Mouse (Mus musculus): Measurements from ENCODE around the gene Serinc5. TPM values are rescaled to one million over a fixed set of nuclear protein-coding genes. Genes with fewer than 3 reads are reported as not detected.

Gene Serinc5
- polyA plus RNA-seq, 1 experiment from 2014 or later: 7.0 TPM

DNA sequence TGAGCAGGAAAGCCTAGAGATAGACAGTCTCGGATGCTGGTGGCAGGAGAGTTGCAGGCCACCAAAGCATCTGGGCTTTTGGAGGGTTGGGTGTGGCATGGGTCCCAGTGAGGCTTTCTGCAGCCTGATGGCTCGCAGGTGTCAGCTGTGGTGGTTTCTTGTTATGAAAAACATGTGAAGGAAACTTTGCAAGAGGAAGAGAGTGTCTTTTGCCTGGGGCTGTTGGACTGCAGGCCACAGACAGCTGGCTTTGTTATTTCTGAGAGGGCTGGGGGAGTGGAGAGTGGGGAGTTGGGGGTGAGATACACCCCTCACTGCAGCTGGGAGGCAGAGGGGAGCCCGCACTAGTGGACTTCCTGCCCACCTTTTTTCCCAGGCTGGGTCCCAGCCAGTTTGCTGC lies 127.9 kb downstream of the Serinc5 start:
- H3K27me3 ChIP-seq (ENCODE audit: control insufficient read depth, insufficient read depth, low read length): no peaks in the 10 kb centered on the region
- H3K27ac ChIP-seq (replicated peaks; ENCODE audit: low read depth, low read length): no peak overlapping the region
- DNase-seq (ENCODE audit: low spot score) (no peak), ATAC-seq (ENCODE audit: insufficient number of reproducible peaks, low FRiP score, low TSS enrichment, low read depth) (no peak)
- no peaks in the 10 kb centered on the region for H3K9me3 ChIP-seq (ENCODE audit: control insufficient read depth, low read length)
- no peaks in the 10 kb centered on the region for H3K4me1 ChIP-seq (ENCODE audit: control insufficient read depth, insufficient read depth, low read length)
- no peak overlapping the region for H3K9ac ChIP-seq (ENCODE audit: low read length)
- H3K36me3 ChIP-seq (ENCODE audit: control insufficient read depth, insufficient read depth, low read length): no peaks in the 10 kb centered on the region
- WGBS: 62% methylated on average over 3 of the region's 3 CpGs
- H3K4me3 ChIP-seq (ENCODE audit: low read depth, low read length): no peak overlapping the region
- no peak overlapping the region for H3K4me2 ChIP-seq (ENCODE audit: low read depth, severe bottlenecking)

- no peaks in the 10 kb centered on the region for H3K4me1 ChIP-seq (ENCODE audit: control insufficient read depth, insufficient read depth, low read length)
- H3K4me2 ChIP-seq (ENCODE audit: low read depth, severe bottlenecking): no peak overlapping the region
- DNase-seq (ENCODE audit: low spot score) (no peak), ATAC-seq (ENCODE audit: insufficient number of reproducible peaks, low FRiP score, low TSS enrichment, low read depth) (no peak)
- 86% methylated on average over 3 of the region's 3 CpGs for WGBS
- no peak overlapping the region for H3K4me3 ChIP-seq (ENCODE audit: low read depth, low read length)
- H3K27me3 ChIP-seq (ENCODE audit: control insufficient read depth, insufficient read depth, low read length): no peaks in the 10 kb centered on the region
- H3K36me3 ChIP-seq (ENCODE audit: control insufficient read depth, insufficient read depth, low read length): no peaks in the 10 kb centered on the region
- no peaks in the 10 kb centered on the region for H3K9me3 ChIP-seq (ENCODE audit: control insufficient read depth, low read length)
- no peak overlapping the region for H3K9ac ChIP-seq (ENCODE audit: low read length)
- no peak overlapping the region for H3K27ac ChIP-seq (replicated peaks; ENCODE audit: low read depth, low read length)
Observed at GRCm38 (mm10) chr13:92739858-92740257, 129.0 kb downstream of the Serinc5 start.

GRCm38 (mm10) chr13:92740671-92741270 lies 129.9 kb downstream of the Serinc5 start:
- Histone ChIP-seq H3K9ac (ENCODE audit: low read length) (no peak overlapping the region), H3K36me3 (ENCODE audit: control insufficient read depth, insufficient read depth, low read length) (no peaks in the 10 kb centered on the region), H3K27me3 (ENCODE audit: control insufficient read depth, insufficient read depth, low read length) (no peaks in the 10 kb centered on the region), H3K4me2 (ENCODE audit: low read depth, severe bottlenecking) (no peak overlapping the region), H3K4me3 (ENCODE audit: low read depth, low read length) (no peak overlapping the region), H3K9me3 (ENCODE audit: control insufficient read depth, low read length) (no peaks in the 10 kb centered on the region), H3K27ac (replicated peaks; ENCODE audit: low read depth, low read length) (no peak overlapping the region), H3K4me1 (ENCODE audit: control insufficient read depth, insufficient read depth, low read length) (no peaks in the 10 kb centered on the region)
- DNase-seq (ENCODE audit: low spot score) (peak; percentile 46), ATAC-seq (ENCODE audit: insufficient number of reproducible peaks, low FRiP score, low TSS enrichment, low read depth) (no peak; the same call in 1 of the 2 replicates)
- 9% methylated on average over 2 of the region's 2 CpGs for WGBS

GRCm38 (mm10) chr13:92742886-92743285 lies 132.0 kb downstream of the Serinc5 start:
- H3K27ac ChIP-seq (replicated peaks; ENCODE audit: low read depth, low read length): no peak overlapping the region
- H3K27me3 ChIP-seq (ENCODE audit: control insufficient read depth, insufficient read depth, low read length): no peaks in the 10 kb centered on the region
- DNase-seq (ENCODE audit: low spot score) (no peak), ATAC-seq (ENCODE audit: insufficient number of reproducible peaks, low FRiP score, low TSS enrichment, low read depth) (no peak)
- 88% methylated on average over 4 of the region's 4 CpGs for WGBS
- H3K4me3 ChIP-seq (ENCODE audit: low read depth, low read length): no peak overlapping the region
- no peaks in the 10 kb centered on the region for H3K4me1 ChIP-seq (ENCODE audit: control insufficient read depth, insufficient read depth, low read length)
- H3K9ac ChIP-seq (ENCODE audit: low read length): no peak overlapping the region
- H3K36me3 ChIP-seq (ENCODE audit: control insufficient read depth, insufficient read depth, low read length): no peaks in the 10 kb centered on the region
- H3K4me2 ChIP-seq (ENCODE audit: low read depth, severe bottlenecking): no peak overlapping the region
- H3K9me3 ChIP-seq (ENCODE audit: control insufficient read depth, low read length): no peaks in the 10 kb centered on the region

DNA sequence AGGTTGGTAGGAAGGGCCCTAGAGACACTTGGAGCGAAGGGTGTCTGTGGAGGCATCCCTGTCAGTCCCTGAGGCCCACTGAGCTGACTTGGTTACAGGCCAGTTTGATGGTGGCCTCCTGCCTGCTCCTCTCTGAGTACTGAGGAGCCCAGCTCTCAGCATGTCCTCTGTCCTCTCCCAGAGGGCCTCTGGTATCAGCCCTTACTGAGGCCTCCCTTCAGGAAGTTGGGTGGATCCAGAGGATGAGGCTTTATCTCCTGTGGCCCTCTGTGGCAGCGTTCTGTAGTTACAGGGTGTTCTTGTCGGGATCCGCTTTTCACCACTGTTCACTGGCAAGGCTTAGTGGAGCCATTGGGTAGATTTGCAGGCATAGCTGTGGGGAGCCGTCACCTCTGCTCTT lies 132.4 kb downstream of the Serinc5 start:
- no peaks in the 10 kb centered on the region for H3K9me3 ChIP-seq (ENCODE audit: control insufficient read depth, low read length)
- no peak overlapping the region for H3K4me2 ChIP-seq (ENCODE audit: low read depth, severe bottlenecking)
- H3K4me1 ChIP-seq (ENCODE audit: control insufficient read depth, insufficient read depth, low read length): no peaks in the 10 kb centered on the region
- WGBS: 72% methylated on average over 5 of the region's 5 CpGs
- H3K4me3 ChIP-seq (ENCODE audit: low read depth, low read length): no peak overlapping the region
- DNase-seq (ENCODE audit: low spot score): no peak
- ATAC-seq (ENCODE audit: insufficient number of reproducible peaks, low FRiP score, low TSS enrichment, low read depth): no peak
- H3K9ac ChIP-seq (ENCODE audit: low read length): no peak overlapping the region
- no peaks in the 10 kb centered on the region for H3K27me3 ChIP-seq (ENCODE audit: control insufficient read depth, insufficient read depth, low read length)
- no peaks in the 10 kb centered on the region for H3K36me3 ChIP-seq (ENCODE audit: control insufficient read depth, insufficient read depth, low read length)
- H3K27ac ChIP-seq (replicated peaks; ENCODE audit: low read depth, low read length): no peak overlapping the region

DNA sequence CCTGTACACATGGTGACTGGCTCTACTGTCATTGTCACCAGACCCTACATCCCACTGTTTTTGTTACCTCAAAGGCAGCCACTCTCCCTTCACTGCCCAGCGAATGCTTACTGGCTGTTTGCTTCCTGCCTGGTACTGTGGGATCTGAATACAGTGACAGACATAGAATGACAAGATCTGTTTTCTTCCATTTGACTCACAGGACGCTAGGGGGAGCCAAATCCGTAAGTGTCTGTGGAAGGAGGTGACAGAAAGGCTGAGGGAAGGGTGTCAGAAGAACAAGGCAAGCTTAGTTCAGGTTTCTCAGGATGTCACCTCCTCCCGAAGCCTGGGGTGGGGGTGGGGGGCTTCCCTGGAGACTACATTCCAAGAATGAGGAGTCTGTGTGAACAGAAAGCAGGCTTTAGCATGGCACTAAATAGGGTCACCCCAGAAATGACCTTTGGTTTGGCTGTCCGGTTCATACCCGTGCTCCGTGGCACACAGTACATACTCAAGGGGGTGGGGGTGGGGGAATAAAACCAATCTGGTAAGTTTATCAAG lies 140.2 kb downstream of the Serinc5 start:
- ATAC-seq (ENCODE audit: insufficient number of reproducible peaks, low FRiP score, low TSS enrichment, low read depth): 0 out of 2 replicates have a peak, but pooled peaks have one; percentile 58
- H3K4me3 ChIP-seq (ENCODE audit: low read depth, low read length): no peak overlapping the region
- H3K27ac ChIP-seq (replicated peaks; ENCODE audit: low read depth, low read length): no peak overlapping the region
- no peaks in the 10 kb centered on the region for H3K36me3 ChIP-seq (ENCODE audit: control insufficient read depth, insufficient read depth, low read length)
- WGBS: 20% methylated on average over 7 of the region's 7 CpGs
- no peaks in the 10 kb centered on the region for H3K4me1 ChIP-seq (ENCODE audit: control insufficient read depth, insufficient read depth, low read length)
- H3K4me2 ChIP-seq (ENCODE audit: low read depth, severe bottlenecking): no peak overlapping the region
- H3K9ac ChIP-seq (ENCODE audit: low read length): no peak overlapping the region
- no peaks in the 10 kb centered on the region for H3K9me3 ChIP-seq (ENCODE audit: control insufficient read depth, low read length)
- H3K27me3 ChIP-seq (ENCODE audit: control insufficient read depth, insufficient read depth, low read length): no peaks in the 10 kb centered on the region
- DNase-seq (ENCODE audit: low spot score): peak; percentile 77

DNA sequence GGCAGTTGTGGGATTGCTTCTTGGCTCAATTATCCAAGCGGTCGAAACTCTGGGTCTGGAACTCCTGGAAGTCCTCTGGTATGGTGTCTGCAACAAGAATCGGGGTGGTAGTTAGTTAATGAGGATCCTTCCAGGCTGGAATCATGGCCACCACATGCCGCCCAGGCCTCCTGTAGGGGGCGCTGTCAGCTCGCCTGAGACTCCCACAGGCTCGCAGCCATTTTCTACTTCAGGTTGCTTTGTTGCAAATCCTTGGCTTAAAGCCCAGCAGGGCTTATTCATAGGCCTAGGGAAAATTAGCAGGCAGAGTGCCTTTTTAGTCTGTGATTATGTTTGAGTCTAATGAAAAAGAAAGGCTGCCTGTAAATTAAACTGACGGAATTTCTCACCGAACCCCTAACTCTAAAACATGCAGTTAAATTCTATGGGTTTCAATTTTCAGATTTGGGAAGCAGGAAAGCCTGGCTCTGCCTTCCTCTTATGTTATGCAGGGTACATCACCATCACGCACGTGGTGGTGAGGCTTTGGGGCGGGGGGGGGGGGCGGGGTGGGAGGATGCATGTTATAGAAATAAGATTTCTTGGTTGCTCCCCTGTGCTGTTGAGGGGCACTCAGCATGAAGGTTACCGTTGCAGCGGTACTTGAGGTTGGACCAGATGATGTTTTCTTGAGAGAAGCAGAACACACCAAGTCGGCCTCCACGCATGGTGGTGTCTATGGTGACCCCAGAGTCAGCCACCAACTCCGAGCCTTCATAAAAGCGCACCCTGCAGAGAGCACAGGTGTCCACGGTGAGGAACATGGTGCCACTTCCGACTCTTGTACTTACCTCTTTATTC lies 141.1 kb downstream of the Serinc5 start:
- Histone ChIP-seq H3K9me3 (ENCODE audit: control insufficient read depth, low read length) (no peaks in the 10 kb centered on the region), H3K27ac (replicated peaks; ENCODE audit: low read depth, low read length) (no peak overlapping the region), H3K4me2 (ENCODE audit: low read depth, severe bottlenecking) (no peak overlapping the region), H3K4me1 (ENCODE audit: control insufficient read depth, insufficient read depth, low read length) (no peaks in the 10 kb centered on the region), H3K27me3 (ENCODE audit: control insufficient read depth, insufficient read depth, low read length) (no peaks in the 10 kb centered on the region), H3K4me3 (ENCODE audit: low read depth, low read length) (no peak overlapping the region), H3K36me3 (ENCODE audit: control insufficient read depth, insufficient read depth, low read length) (no peaks in the 10 kb centered on the region), H3K9ac (ENCODE audit: low read length) (no peak overlapping the region)
- ATAC-seq (ENCODE audit: insufficient number of reproducible peaks, low FRiP score, low TSS enrichment, low read depth): no peak
- WGBS: 64% methylated on average over 21 of the region's 21 CpGs
- peak; percentile 88 for DNase-seq (ENCODE audit: low spot score)

DNA sequence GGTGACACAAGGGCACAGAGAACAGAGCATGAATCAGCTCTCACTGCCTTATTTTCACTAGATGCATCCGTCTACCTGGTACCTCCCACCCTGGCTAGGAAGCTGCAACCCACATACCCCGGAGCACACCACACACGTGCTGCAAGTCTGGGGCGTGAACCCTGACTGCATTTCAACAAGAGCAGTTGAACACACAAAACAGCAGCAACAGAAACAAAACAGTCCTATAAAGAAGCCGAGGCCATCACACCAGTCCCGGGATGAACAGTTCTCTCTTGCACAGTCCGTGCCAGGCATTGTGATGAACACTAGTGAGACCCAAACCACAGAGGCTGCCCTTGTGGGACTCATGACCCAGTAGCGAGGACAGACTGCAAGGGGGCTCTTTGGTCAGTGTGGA lies 142.8 kb downstream of the Serinc5 start:
- Histone ChIP-seq H3K9ac (ENCODE audit: low read length) (no peak overlapping the region), H3K4me1 (ENCODE audit: control insufficient read depth, insufficient read depth, low read length) (no peaks in the 10 kb centered on the region), H3K36me3 (ENCODE audit: control insufficient read depth, insufficient read depth, low read length) (no peaks in the 10 kb centered on the region), H3K27ac (replicated peaks; ENCODE audit: low read depth, low read length) (no peak overlapping the region), H3K27me3 (ENCODE audit: control insufficient read depth, insufficient read depth, low read length) (no peaks in the 10 kb centered on the region), H3K4me3 (ENCODE audit: low read depth, low read length) (no peak overlapping the region), H3K4me2 (ENCODE audit: low read depth, severe bottlenecking) (no peak overlapping the region), H3K9me3 (ENCODE audit: control insufficient read depth, low read length) (no peaks in the 10 kb centered on the region)
- ATAC-seq (ENCODE audit: insufficient number of reproducible peaks, low FRiP score, low TSS enrichment, low read depth): no peak
- 89% methylated on average over 8 of the region's 8 CpGs for WGBS
- no peak for DNase-seq (ENCODE audit: low spot score)
